Mouse (Mus musculus) limb, embryonic 12.5 days (tissue): Measurements from ENCODE around the gene Hsd11b2. TPM values are rescaled to one million over a fixed set of nuclear protein-coding genes. Genes with fewer than 3 reads are reported as not detected.
A peak's percentile ranks its signal among the peaks of the same experiment; 100 is the strongest.

Experiments
- ATAC-seq: fragments of 200-750 bp; cut with Nextera tagmentation; 2 replicates; pipeline ENCODE4 v1.8.0; 2017; ENCODE audit warnings: low read depth, moderate TSS enrichment; ENCODE audit not compliant: insufficient number of reproducible peaks, insufficient read depth, low FRiP score, low TSS enrichment
- H3K27ac ChIP-seq: fragments of 300-500 bp; sonication (generic); 2 replicates; pipeline ENCODE4 v1.5.1; 2016; ENCODE audit warnings: mild to moderate bottlenecking, moderate library complexity
- H3K27me3 ChIP-seq: fragments of 300-500 bp; sonication (generic); 2 replicates; pipeline ENCODE4 v1.6.1; 2016; ENCODE audit warnings: mild to moderate bottlenecking, moderate library complexity
- H3K36me3 ChIP-seq: fragments of 300-500 bp; sonication (generic); 2 replicates; pipeline ENCODE4 v1.6.1; 2016; ENCODE audit warnings: mild to moderate bottlenecking, moderate library complexity
- H3K4me1 ChIP-seq: fragments of 300-500 bp; sonication (generic); replicated peaks from 2 replicates; pipeline ENCODE4 v1.6.1; 2016
- H3K4me2 ChIP-seq: fragments of 300-500 bp; sonication (generic); 2 replicates; pipeline ENCODE4 v1.6.1; 2016; ENCODE audit warnings: mild to moderate bottlenecking, moderate library complexity
- H3K4me3 ChIP-seq: fragments of 300-500 bp; sonication (generic); replicated peaks from 2 replicates; pipeline ENCODE4 v1.5.1; 2016; ENCODE audit warnings: mild to moderate bottlenecking
- H3K9ac ChIP-seq: fragments of 300-500 bp; sonication (generic); replicated peaks from 2 replicates; pipeline ENCODE4 v1.6.1; 2016; ENCODE audit warnings: mild to moderate bottlenecking, moderate library complexity
- H3K9me3 ChIP-seq: fragments of 300-500 bp; sonication (generic); 2 replicates; pipeline ENCODE4 v1.6.1; 2016; ENCODE audit warnings: mild to moderate bottlenecking, moderate library complexity
- WGBS: fragments of 180-500 bp; shearing (Covaris S2); methylation state at CpG from one replicate; pipeline ENCODE4 v1.1.7; 2016; 5-methylcytosine and 5-hydroxymethylcytosine counted together
- polyA plus RNA-seq: library from polyadenylated mRNA; unstranded; fragments of >200 nt; fragmentation: Nextera tagmentation; extraction: Ambion mirVana; gene quantifications from 2 replicates; pipeline ENCODE4 v1.2.1, GENCODE M21; 2016

Hsd11b2 gene
- polyA plus RNA-seq, 1 experiment from 2014 or later = 28.2 TPM

GRCm38 (mm10) chr8:105474680-105475079 lies 43.9 kb upstream of the Hsd11b2 start:
- WGBS = 47% methylated on average over 5 of the region's 5 CpGs
- Histone ChIP-seq H3K27me3 (peaks cover 61% of the 10 kb centered on the region), H3K36me3 (peaks cover 34% of the 10 kb centered on the region), H3K9ac (no peak overlapping the region), H3K4me1 (peaks cover 63% of the 10 kb centered on the region), H3K27ac (no peak overlapping the region; the same call in 1 of the 2 replicates), H3K9me3 (no peaks in the 10 kb centered on the region), H3K4me3 (no peak overlapping the region), H3K4me2 (0 out of 2 replicates have a peak overlapping the region, but pooled peaks have one; percentile 8)
- no peak for ATAC-seq

GRCm38 (mm10) chr8:105475254-105475653 lies 43.3 kb upstream of the Hsd11b2 start:
- peaks cover 57% of the 10 kb centered on the region for H3K4me1 ChIP-seq
- 30% methylated on average over 4 of the region's 4 CpGs for WGBS
- H3K4me2 ChIP-seq = no peak overlapping the region
- no peaks in the 10 kb centered on the region for H3K9me3 ChIP-seq
- no peak overlapping the region for H3K4me3 ChIP-seq
- peaks cover 56% of the 10 kb centered on the region for H3K27me3 ChIP-seq
- ATAC-seq = no peak
- H3K27ac ChIP-seq = no peak overlapping the region
- H3K36me3 ChIP-seq = peaks cover 34% of the 10 kb centered on the region
- no peak overlapping the region for H3K9ac ChIP-seq

GRCm38 (mm10) chr8:105475742-105476141 lies 42.8 kb upstream of the Hsd11b2 start:
- Histone ChIP-seq H3K9ac (no peak overlapping the region), H3K27me3 (peaks cover 53% of the 10 kb centered on the region), H3K4me2 (no peak overlapping the region), H3K27ac (no peak overlapping the region), H3K9me3 (no peaks in the 10 kb centered on the region), H3K4me1 (peaks cover 54% of the 10 kb centered on the region), H3K4me3 (no peak overlapping the region), H3K36me3 (peaks cover 34% of the 10 kb centered on the region)
- ATAC-seq = no peak
- 90% methylated on average over 8 of the region's 8 CpGs for WGBS

GRCm38 (mm10) chr8:105476161-105476560 lies 42.4 kb upstream of the Hsd11b2 start:
- H3K9ac ChIP-seq = no peak overlapping the region
- no peaks in the 10 kb centered on the region for H3K9me3 ChIP-seq
- no peak overlapping the region for H3K27ac ChIP-seq
- 87% methylated on average over 7 of the region's 7 CpGs for WGBS
- peaks cover 54% of the 10 kb centered on the region for H3K4me1 ChIP-seq
- H3K4me2 ChIP-seq = no peak overlapping the region
- no peak overlapping the region for H3K4me3 ChIP-seq
- H3K27me3 ChIP-seq = peaks cover 48% of the 10 kb centered on the region
- ATAC-seq = no peak
- peaks cover 34% of the 10 kb centered on the region for H3K36me3 ChIP-seq

GRCm38 (mm10) chr8:105476628-105477413 lies 41.7 kb upstream of the Hsd11b2 start:
- H3K4me3 ChIP-seq = no peak overlapping the region
- H3K9me3 ChIP-seq = no peaks in the 10 kb centered on the region
- H3K4me2 ChIP-seq = no peak overlapping the region; the same call in 1 of the 2 replicates
- 40% methylated on average over 25 of the region's 25 CpGs for WGBS
- H3K9ac ChIP-seq = no peak overlapping the region
- peaks cover 42% of the 10 kb centered on the region for H3K27me3 ChIP-seq
- no peak overlapping the region for H3K27ac ChIP-seq
- peaks cover 50% of the 10 kb centered on the region for H3K4me1 ChIP-seq
- ATAC-seq = no peak
- H3K36me3 ChIP-seq = peaks cover 34% of the 10 kb centered on the region

GRCm38 (mm10) chr8:105477792-105478191 lies 40.8 kb upstream of the Hsd11b2 start:
- Histone ChIP-seq H3K9me3 (no peaks in the 10 kb centered on the region), H3K27ac (no peak overlapping the region), H3K4me3 (no peak overlapping the region), H3K4me1 (peaks cover 42% of the 10 kb centered on the region), H3K36me3 (peaks cover 34% of the 10 kb centered on the region), H3K9ac (no peak overlapping the region), H3K27me3 (peaks cover 32% of the 10 kb centered on the region), H3K4me2 (no peak overlapping the region)
- 75% methylated on average over 3 of the region's 3 CpGs for WGBS
- ATAC-seq = no peak

GRCm38 (mm10) chr8:105481013-105481412 lies 37.5 kb upstream of the Hsd11b2 start:
- peak overlapping the region; percentile 24; the same call in 1 of the 2 replicates for H3K27ac ChIP-seq
- 23% methylated on average over 2 of the region's 2 CpGs for WGBS
- H3K4me1 ChIP-seq = peaks cover 29% of the 10 kb centered on the region

GRCm38 (mm10) chr8:105481453-105481852 lies 37.1 kb upstream of the Hsd11b2 start:
- Histone ChIP-seq H3K27ac (peak overlapping the region; percentile 24; the same call in 1 of the 2 replicates), H3K9ac (no peak overlapping the region), H3K36me3 (peaks cover 19% of the 10 kb centered on the region), H3K4me3 (no peak overlapping the region), H3K4me2 (no peak overlapping the region), H3K9me3 (no peaks in the 10 kb centered on the region), H3K27me3 (no peaks in the 10 kb centered on the region), H3K4me1 (peaks cover 29% of the 10 kb centered on the region)
- whole genome bisulfite sequencing = 66% methylated on average over 6 of the region's 6 CpGs
- no peak for ATAC-seq

More at GRCm38 (mm10) chr8:105481013-105481412, 37.5 kb upstream of the Hsd11b2 start:
- no peak overlapping the region for H3K4me3 ChIP-seq
- no peak overlapping the region for H3K4me2 ChIP-seq
- H3K9me3 ChIP-seq = no peaks in the 10 kb centered on the region
- ATAC-seq = no peak
- peaks cover 22% of the 10 kb centered on the region for H3K36me3 ChIP-seq
- peaks cover 1% of the 10 kb centered on the region; the same call in 1 of the 2 replicates for H3K27me3 ChIP-seq
- no peak overlapping the region for H3K9ac ChIP-seq

- no peaks in the 10 kb centered on the region for H3K9me3 ChIP-seq
- H3K9ac ChIP-seq = no peak overlapping the region
- H3K27ac ChIP-seq = no peak overlapping the region
- H3K4me3 ChIP-seq = no peak overlapping the region
- H3K4me2 ChIP-seq = no peak overlapping the region
- ATAC-seq = no peak
- H3K27me3 ChIP-seq = no peaks in the 10 kb centered on the region
- H3K36me3 ChIP-seq = peaks cover 19% of the 10 kb centered on the region
- 83% methylated on average over 8 of the region's 8 CpGs for WGBS
- peaks cover 26% of the 10 kb centered on the region for H3K4me1 ChIP-seq
Observed at GRCm38 (mm10) chr8:105482123-105482522, 36.4 kb upstream of the Hsd11b2 start.

GRCm38 (mm10) chr8:105483212-105484029 lies 35.1 kb upstream of the Hsd11b2 start:
- 0 out of 2 replicates have a peak, but pooled peaks have one; percentile 34 for ATAC-seq
- WGBS = 25% methylated on average over 14 of the region's 14 CpGs

GRCm38 (mm10) chr8:105484030-105484368 lies 34.6 kb upstream of the Hsd11b2 start:
- no peak overlapping the region for H3K9ac ChIP-seq
- H3K27me3 ChIP-seq = no peaks in the 10 kb centered on the region
- H3K4me1 ChIP-seq = peaks cover 26% of the 10 kb centered on the region
- H3K9me3 ChIP-seq = no peaks in the 10 kb centered on the region
- H3K4me2 ChIP-seq = no peak overlapping the region
- ATAC-seq = no peak
- peak overlapping the region; percentile 51; the same call in 1 of the 2 replicates for H3K27ac ChIP-seq
- no peak overlapping the region for H3K4me3 ChIP-seq
- H3K36me3 ChIP-seq = peaks cover 11% of the 10 kb centered on the region
- WGBS = 13% methylated on average over 3 of the region's 3 CpGs

More at GRCm38 (mm10) chr8:105483212-105484029, 35.1 kb upstream of the Hsd11b2 start:
- H3K36me3 ChIP-seq = peaks cover 17% of the 10 kb centered on the region
- H3K9ac ChIP-seq = no peak overlapping the region
- no peaks in the 10 kb centered on the region for H3K27me3 ChIP-seq
- peaks cover 26% of the 10 kb centered on the region for H3K4me1 ChIP-seq
- peak overlapping the region; percentile 51; the same call in 1 of the 2 replicates for H3K27ac ChIP-seq
- no peak overlapping the region for H3K4me2 ChIP-seq
- H3K9me3 ChIP-seq = no peaks in the 10 kb centered on the region
- no peak overlapping the region for H3K4me3 ChIP-seq
